Mouse (Mus musculus): ENCODE measurements at regions not wholly inside any gene's neighbourhood (a gene's known extent, or its start where the extent isn't known, plus 50 kb on each side); places are given as distances from the start of the nearest gene placed in this dataset.
"Not testable (repeated sequence)": the region's sequence is repeated elsewhere in the genome, so short reads cannot be mapped to it uniquely, and the experiment has no call there.

DNA sequence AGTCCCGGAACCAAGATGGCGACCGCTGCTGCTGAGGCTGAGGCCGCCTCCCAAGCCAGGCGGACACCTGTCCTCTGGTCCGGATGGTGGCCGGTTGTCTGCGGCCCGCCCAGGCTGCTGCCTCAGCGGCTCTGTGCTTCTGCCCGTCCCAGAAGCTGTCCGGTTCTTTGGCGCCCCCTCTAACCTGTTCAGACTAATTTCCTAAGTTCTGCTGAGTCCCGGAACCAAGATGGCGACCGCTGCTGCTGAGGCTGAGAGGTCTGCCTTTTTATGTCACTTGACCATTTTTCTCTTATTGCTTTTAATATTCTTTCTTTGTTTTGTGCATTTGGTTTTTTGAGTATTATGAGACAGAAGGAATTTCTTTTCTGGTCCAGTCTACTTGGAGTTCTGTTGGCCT, 140.4 kb downstream of the Gm11077 start:
- not testable (repeated sequence) for H3K4me3 ChIP-seq (ENCODE audit: control insufficient read depth in 1 of 2, insufficient read depth in 1 of 2, low read depth in 2 of 2, low read length in 2 of 2); H3K9me3 ChIP-seq (replicated peaks; ENCODE audit: insufficient read depth, low read length); H3K4me1 ChIP-seq (ENCODE audit: control insufficient read depth in 1 of 2, insufficient read depth in 2 of 2, low read length in 2 of 2); H3K36me3 ChIP-seq (ENCODE audit: control insufficient read depth in 1 of 2, insufficient read depth in 2 of 2, low read length in 2 of 2); H3K9ac ChIP-seq (ENCODE audit: control insufficient read depth, low read depth, low read length, poor library complexity, severe bottlenecking); H3K27me3 ChIP-seq (ENCODE audit: control insufficient read depth in 1 of 2, insufficient read depth in 2 of 2, low read length in 2 of 2); H3K27ac ChIP-seq (ENCODE audit: control insufficient read depth, low read depth, low read length); H3K79me2 ChIP-seq (ENCODE audit: control insufficient read depth, insufficient read depth, low read length, poor library complexity); DNase-seq (ENCODE audit: low read depth, low spot score)

DNA sequence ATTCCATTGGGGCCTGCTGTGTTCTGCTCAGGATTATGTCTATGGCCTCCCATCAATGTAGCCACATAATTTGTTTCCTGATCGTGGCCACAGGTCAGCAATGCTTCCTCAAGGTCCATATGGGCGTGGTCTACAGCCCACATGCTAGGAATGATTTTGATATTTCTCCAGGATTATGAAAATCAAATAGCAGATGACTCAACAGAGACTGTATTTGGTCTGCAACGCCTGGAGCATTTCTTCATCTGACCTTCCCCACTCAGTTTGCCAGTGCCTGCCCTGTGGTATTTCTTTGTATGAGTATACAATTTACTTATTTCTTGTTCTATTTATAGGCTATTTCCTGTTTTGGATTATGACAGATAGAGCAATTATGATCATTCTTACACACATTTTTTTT, 145.7 kb downstream of the Gm11077 start:
- no peak overlapping the region for H3K27ac ChIP-seq (ENCODE audit: control insufficient read depth, low read depth, low read length)
- H3K9me3 ChIP-seq (replicated peaks; ENCODE audit: insufficient read depth, low read length), result no peaks in the 10 kb centered on the region
- no peak for TF ChIP-seq USF2 (IDR thresholded peaks at IDR 0.05; ENCODE audit: borderline replicate concordance in 1 of 2, insufficient read depth in 1 of 2, low read depth in 1 of 2, low read length in 2 of 2)
- TF ChIP-seq RCOR1 (IDR thresholded peaks at IDR 0.05; ENCODE audit: low read depth, low read length), result no peak
- no peak for TF ChIP-seq GATA1 (IDR thresholded peaks at IDR 0.05; ENCODE audit: low read depth, low read length)
- no peak for TF ChIP-seq BHLHE40 (IDR thresholded peaks at IDR 0.05; ENCODE audit: borderline replicate concordance, low read depth, low read length)
- TF ChIP-seq USF1 (IDR thresholded peaks at IDR 0.05; ENCODE audit: low read depth, low read length), result no peak
- no peak for TF ChIP-seq CHD2 (IDR thresholded peaks at IDR 0.05; ENCODE audit: low read length)
- TF ChIP-seq ETS1 (IDR thresholded peaks at IDR 0.05; ENCODE audit: low read depth, low read length), result no peak
- no peak for TF ChIP-seq MAX (IDR thresholded peaks at IDR 0.05; ENCODE audit: low read length)
- H3K4me3 ChIP-seq (ENCODE audit: control insufficient read depth in 1 of 2, insufficient read depth in 1 of 2, low read depth in 2 of 2, low read length in 2 of 2), result no peak overlapping the region
- H3K4me1 ChIP-seq (ENCODE audit: control insufficient read depth in 1 of 2, insufficient read depth in 2 of 2, low read length in 2 of 2), result no peaks in the 10 kb centered on the region
- H3K79me2 ChIP-seq (ENCODE audit: control insufficient read depth, insufficient read depth, low read length, poor library complexity), result no peaks in the 10 kb centered on the region
- no peaks in the 10 kb centered on the region for H3K27me3 ChIP-seq (ENCODE audit: control insufficient read depth in 1 of 2, insufficient read depth in 2 of 2, low read length in 2 of 2)
- no peak overlapping the region for H3K9ac ChIP-seq (ENCODE audit: control insufficient read depth, low read depth, low read length, poor library complexity, severe bottlenecking)
- no peaks in the 10 kb centered on the region for H3K36me3 ChIP-seq (ENCODE audit: control insufficient read depth in 1 of 2, insufficient read depth in 2 of 2, low read length in 2 of 2)
- DNase-seq (ENCODE audit: low read depth, low spot score), result no peak

GRCm38 (mm10) chr6:140883651-140884050, 154.6 kb downstream of the Gm11077 start:
- no peaks in the 10 kb centered on the region for H3K27me3 ChIP-seq (ENCODE audit: control insufficient read depth in 1 of 2, insufficient read depth in 2 of 2, low read length in 2 of 2)
- DNase-seq (ENCODE audit: low read depth, low spot score), result no peak
- TF ChIP-seq TCF12 (IDR thresholded peaks at IDR 0.05; ENCODE audit: low read depth, low read length), result no peak
- no peak for TF ChIP-seq E2F4 (IDR thresholded peaks at IDR 0.05; ENCODE audit: borderline replicate concordance, low read depth, low read length)
- TF ChIP-seq CHD1 (IDR thresholded peaks at IDR 0.05; ENCODE audit: low read depth, low read length), result no peak
- no peak for TF ChIP-seq UBTF (IDR thresholded peaks at IDR 0.05; ENCODE audit: borderline replicate concordance, insufficient read depth, low read depth, low read length)
- TF ChIP-seq POLR2A (IDR thresholded peaks at IDR 0.05; ENCODE audit: control insufficient read depth in 1 of 2, insufficient read depth in 1 of 2, low read depth in 1 of 2, low read length in 2 of 2, poor library complexity in 1 of 2), result no peak
- no peak for TF ChIP-seq ZKSCAN1 (IDR thresholded peaks at IDR 0.05; ENCODE audit: low read depth, low read length)
- no peak for TF ChIP-seq KAT2A (conservative IDR thresholded peaks at IDR 0.05; ENCODE audit: low read depth, low read length)
- no peak for TF ChIP-seq ZNF384 (IDR thresholded peaks at IDR 0.05; ENCODE audit: low read depth, low read length)
- no peak for TF ChIP-seq USF2 (IDR thresholded peaks at IDR 0.05; ENCODE audit: borderline replicate concordance in 1 of 2, insufficient read depth in 1 of 2, low read depth in 1 of 2, low read length in 2 of 2)
- no peak for TF ChIP-seq JUND (IDR thresholded peaks at IDR 0.05; ENCODE audit: low read depth, low read length)
- TF ChIP-seq ELF1 (IDR thresholded peaks at IDR 0.05; ENCODE audit: low read depth, low read length), result no peak
- no peak for TF ChIP-seq HCFC1 (IDR thresholded peaks at IDR 0.05; ENCODE audit: low read depth, low read length)
- no peak for TF ChIP-seq SMC3 (IDR thresholded peaks at IDR 0.05; ENCODE audit: low read depth, low read length)
- no peak for TF ChIP-seq RCOR1 (IDR thresholded peaks at IDR 0.05; ENCODE audit: low read depth, low read length)
- TF ChIP-seq BHLHE40 (IDR thresholded peaks at IDR 0.05; ENCODE audit: borderline replicate concordance, low read depth, low read length), result no peak
- TF ChIP-seq MEF2A (IDR thresholded peaks at IDR 0.05; ENCODE audit: extremely low read depth, insufficient replicate concordance, low read depth, low read length, poor library complexity, severe bottlenecking), result no peak
- no peak overlapping the region for H3K27ac ChIP-seq (ENCODE audit: control insufficient read depth, low read depth, low read length)
- H3K4me1 ChIP-seq (ENCODE audit: control insufficient read depth in 1 of 2, insufficient read depth in 2 of 2, low read length in 2 of 2), result no peaks in the 10 kb centered on the region
- no peaks in the 10 kb centered on the region for H3K36me3 ChIP-seq (ENCODE audit: control insufficient read depth in 1 of 2, insufficient read depth in 2 of 2, low read length in 2 of 2)
- no peaks in the 10 kb centered on the region for H3K9me3 ChIP-seq (replicated peaks; ENCODE audit: insufficient read depth, low read length)
- no peak overlapping the region for H3K9ac ChIP-seq (ENCODE audit: control insufficient read depth, low read depth, low read length, poor library complexity, severe bottlenecking)
- no peaks in the 10 kb centered on the region for H3K79me2 ChIP-seq (ENCODE audit: control insufficient read depth, insufficient read depth, low read length, poor library complexity)
- H3K4me3 ChIP-seq (ENCODE audit: control insufficient read depth in 1 of 2, insufficient read depth in 1 of 2, low read depth in 2 of 2, low read length in 2 of 2), result no peak overlapping the region

All from MEL (cell line).